Mouse (Mus musculus) intestine, embryonic 14.5 days (tissue): ENCODE data around the gene March6. TPM values are rescaled to one million over a fixed set of nuclear protein-coding genes. Genes with fewer than 3 reads are reported as not detected.

Experiments
- ATAC-seq: fragments of 200-750 bp; cut with Nextera tagmentation; replicated peaks from 2 replicates; pipeline ENCODE4 v1.8.0; 2017; ENCODE audit warnings: low read depth, moderate number of reproducible peaks, moderate TSS enrichment, moderate library complexity; ENCODE audit not compliant: low FRiP score, low TSS enrichment
- DNase-seq: peaks from one replicate; pipeline ENCODE4 v3.0.0-alpha.2; 2018; ENCODE audit warnings: low spot score
- H3K27ac ChIP-seq: fragments of 300-500 bp; sonication (generic); 2 replicates; pipeline ENCODE4 v1.5.1; 2014; ENCODE audit warnings: low read depth, mild to moderate bottlenecking, control low read depth
- H3K27me3 ChIP-seq: fragments of 300-500 bp; sonication (generic); replicated peaks from 2 replicates; pipeline ENCODE4 v1.6.1; 2014; ENCODE audit warnings: low read length, control low read depth; ENCODE audit not compliant: control insufficient read depth, insufficient read depth
- H3K36me3 ChIP-seq: fragments of 300-500 bp; sonication (generic); 2 replicates; pipeline ENCODE4 v1.6.1; 2014; ENCODE audit warnings: low read length, control low read depth; ENCODE audit not compliant: control insufficient read depth, insufficient read depth
- H3K4me1 ChIP-seq: fragments of 300-500 bp; sonication (generic); replicated peaks from 2 replicates; pipeline ENCODE4 v1.6.1; 2014; ENCODE audit warnings: low read length, control low read depth, mixed read lengths; ENCODE audit not compliant: control insufficient read depth, insufficient read depth
- H3K4me2 ChIP-seq: fragments of 300-500 bp; sonication (generic); 2 replicates; pipeline ENCODE4 v1.6.1; 2014; ENCODE audit warnings: low read length
- H3K4me3 ChIP-seq: fragments of 300-500 bp; sonication (generic); 2 replicates; pipeline ENCODE4 v1.5.1; 2014; ENCODE audit warnings: low read depth, low read length, control low read depth, mixed read lengths
- H3K9ac ChIP-seq: fragments of 300-500 bp; sonication (generic); 2 replicates; pipeline ENCODE4 v1.6.1; 2014; ENCODE audit warnings: mild to moderate bottlenecking, low read length
- H3K9me3 ChIP-seq: fragments of 300-500 bp; sonication (generic); 2 replicates; pipeline ENCODE4 v1.6.1; 2016; ENCODE audit warnings: low read length, control low read depth; ENCODE audit not compliant: control insufficient read depth
- WGBS: fragments of 180-500 bp; shearing (Covaris S2); extraction: QIAGEN DNeasy Blood & Tissue Kit; methylation state at CpG from one replicate; pipeline ENCODE4 v1.1.7; 2014; 5-methylcytosine and 5-hydroxymethylcytosine counted together
- polyA plus RNA-seq: library from polyadenylated mRNA; unstranded; fragments of >200 nt; fragmentation: Nextera tagmentation; extraction: Ambion mirVana; gene quantifications from 2 replicates; pipeline ENCODE4 v1.2.1, GENCODE M21; 2014

The March6 gene
- polyA plus RNA-seq, 1 experiment from 2014 or later: 36.2 TPM

- H3K4me3 ChIP-seq: no peak overlapping the region
- H3K27me3 ChIP-seq: no peaks in the 10 kb centered on the region
- no peak overlapping the region for H3K4me2 ChIP-seq
- H3K4me1 ChIP-seq: peaks cover 7% of the 10 kb centered on the region; the same call in 1 of the 2 replicates
- no peak overlapping the region for H3K9ac ChIP-seq
- no peak for DNase-seq
- no peak overlapping the region for H3K27ac ChIP-seq
- ATAC-seq: no peak
- WGBS: 93% methylated on average over 5 of the region's 5 CpGs
- peaks cover 45% of the 10 kb centered on the region for H3K36me3 ChIP-seq
- H3K9me3 ChIP-seq: no peaks in the 10 kb centered on the region
These were observed 74.5 kb downstream of the March6 start for GRCm38 (mm10) chr15:31456381-31456780.

GRCm38 (mm10) chr15:31454861-31455295, 76.0 kb downstream of the March6 start:
- Histone ChIP-seq H3K9me3 (no peaks in the 10 kb centered on the region), H3K4me1 (peaks cover 7% of the 10 kb centered on the region; the same call in 1 of the 2 replicates), H3K4me3 (no peak overlapping the region), H3K27me3 (no peaks in the 10 kb centered on the region), H3K36me3 (peaks cover 30% of the 10 kb centered on the region), H3K27ac (no peak overlapping the region), H3K4me2 (no peak overlapping the region), H3K9ac (no peak overlapping the region)
- ATAC-seq (no peak), DNase-seq (peak; percentile 51)
- 81% methylated on average over 7 of the region's 7 CpGs for WGBS

- no peak for ATAC-seq
- peak; percentile 48 for DNase-seq
- Histone ChIP-seq H3K9ac (peak overlapping the region; percentile 59; the same call in 1 of the 2 replicates), H3K27me3 (no peaks in the 10 kb centered on the region), H3K27ac (peak overlapping the region; percentile 73), H3K9me3 (no peaks in the 10 kb centered on the region), H3K36me3 (peaks cover 24% of the 10 kb centered on the region), H3K4me2 (peak overlapping the region; percentile 66), H3K4me1 (peaks cover 7% of the 10 kb centered on the region; the same call in 1 of the 2 replicates), H3K4me3 (peak overlapping the region; percentile 61)
- WGBS: 49% methylated on average over 10 of the region's 10 CpGs
These were observed 76.6 kb downstream of the March6 start for GRCm38 (mm10) chr15:31454096-31454860.

- peak within 1 kb of the TSS; percentile 59 for H3K9ac ChIP-seq
- peaks cover 14% of the 10 kb centered on the region for H3K36me3 ChIP-seq
- H3K27ac ChIP-seq: peak within 1 kb of the TSS; percentile 73
- peak within 1 kb of the TSS; percentile 61 for H3K4me3 ChIP-seq
- no peaks in the 10 kb centered on the region for H3K27me3 ChIP-seq
- peak; percentile 93 for DNase-seq
- ATAC-seq: peak; percentile 92
- no peaks in the 10 kb centered on the region for H3K9me3 ChIP-seq
- peaks cover 7% of the 10 kb centered on the region; the same call in 1 of the 2 replicates for H3K4me1 ChIP-seq
- H3K4me2 ChIP-seq: peak within 1 kb of the TSS; percentile 66
- under 1% methylated on average over 57 of the region's 57 CpGs for WGBS
These were observed 77.5 kb downstream of the March6 start, which contains the start of gene Ropn1l for GRCm38 (mm10) chr15:31453098-31453916. TSS of gene Ropn1l (minus strand) at chr15:31453737.

GRCm38 (mm10) chr15:31452336-31453097, 78.3 kb downstream of the March6 start:
- Histone ChIP-seq H3K36me3 (peaks cover 6% of the 10 kb centered on the region; the same call in 1 of the 2 replicates), H3K27ac (peak overlapping the region; percentile 73; the same call in 1 of the 2 replicates), H3K4me1 (peaks cover 7% of the 10 kb centered on the region; the same call in 1 of the 2 replicates), H3K9me3 (no peaks in the 10 kb centered on the region), H3K27me3 (no peaks in the 10 kb centered on the region), H3K4me2 (peak overlapping the region; percentile 66), H3K4me3 (peak overlapping the region; percentile 61), H3K9ac (peak overlapping the region; percentile 59)
- no peak for DNase-seq
- WGBS: 50% methylated on average over 18 of the region's 18 CpGs
- no peak for ATAC-seq

- Histone ChIP-seq H3K4me1 (peaks cover 7% of the 10 kb centered on the region; the same call in 1 of the 2 replicates), H3K36me3 (no peaks in the 10 kb centered on the region), H3K9me3 (no peaks in the 10 kb centered on the region), H3K27ac (no peak overlapping the region), H3K4me2 (no peak overlapping the region), H3K4me3 (no peak overlapping the region), H3K9ac (no peak overlapping the region), H3K27me3 (no peaks in the 10 kb centered on the region)
- no peak for ATAC-seq
- 7% methylated on average over 2 of the region's 2 CpGs for WGBS
- DNase-seq: no peak
These were observed 81.1 kb downstream of the March6 start for GRCm38 (mm10) chr15:31449772-31450171.

GRCm38 (mm10) chr15:31447121-31447520, 83.7 kb downstream of the March6 start:
- H3K27ac ChIP-seq: no peak overlapping the region
- no peaks in the 10 kb centered on the region for H3K36me3 ChIP-seq
- H3K9me3 ChIP-seq: no peaks in the 10 kb centered on the region
- ATAC-seq (no peak), DNase-seq (no peak)
- no peak overlapping the region for H3K4me3 ChIP-seq
- 42% methylated on average over 7 of the region's 7 CpGs for WGBS
- H3K27me3 ChIP-seq: no peaks in the 10 kb centered on the region
- no peaks in the 10 kb centered on the region for H3K4me1 ChIP-seq
- no peak overlapping the region for H3K4me2 ChIP-seq
- H3K9ac ChIP-seq: no peak overlapping the region

GRCm38 (mm10) chr15:31442698-31443097, 88.2 kb downstream of the March6 start:
- no peak overlapping the region for H3K4me3 ChIP-seq
- H3K36me3 ChIP-seq: no peaks in the 10 kb centered on the region
- no peak for DNase-seq
- ATAC-seq: no peak
- H3K4me2 ChIP-seq: no peak overlapping the region
- no peaks in the 10 kb centered on the region for H3K4me1 ChIP-seq
- H3K9ac ChIP-seq: no peak overlapping the region
- no peaks in the 10 kb centered on the region for H3K27me3 ChIP-seq
- H3K9me3 ChIP-seq: no peaks in the 10 kb centered on the region
- WGBS: 91% methylated on average over 4 of the region's 4 CpGs
- no peak overlapping the region for H3K27ac ChIP-seq
